Mouse (Mus musculus) hindbrain, postnatal 0 days (tissue): ENCODE measurements around the gene Vmn1r86. TPM values are rescaled to one million over a fixed set of nuclear protein-coding genes. Genes with fewer than 3 reads are reported as not detected.
"Not testable (repeated sequence)": the region's sequence is repeated elsewhere in the genome, so short reads cannot be mapped to it uniquely, and the experiment has no call there.

Source experiments
- ATAC-seq: fragments of 200-750 bp; cut with Nextera tagmentation; 2 replicates; pipeline ENCODE4 v1.8.0; 2017; ENCODE audit warnings: mild to moderate bottlenecking, moderate TSS enrichment, moderate library complexity
- DNase-seq: peaks from one replicate; pipeline ENCODE4 v3.0.0-alpha.2; 2015; ENCODE audit warnings: low spot score
- H3K27ac ChIP-seq: fragments of 300-500 bp; sonication (generic); 2 replicates; pipeline ENCODE4 v1.5.1; 2014; ENCODE audit warnings: mild to moderate bottlenecking
- H3K27me3 ChIP-seq: fragments of 300-500 bp; sonication (generic); 2 replicates; pipeline ENCODE4 v1.6.1; 2014; ENCODE audit warnings: low read length, mixed read lengths; ENCODE audit not compliant: insufficient read depth
- H3K36me3 ChIP-seq: fragments of 300-500 bp; sonication (generic); 2 replicates; pipeline ENCODE4 v1.6.1; 2014; ENCODE audit warnings: low read length, mixed read lengths; ENCODE audit not compliant: insufficient read depth
- H3K4me1 ChIP-seq: fragments of 300-500 bp; sonication (generic); 2 replicates; pipeline ENCODE4 v1.6.1; 2014; ENCODE audit warnings: antibody characterized with exemption, low read length, mixed read lengths; ENCODE audit not compliant: insufficient read depth
- H3K4me2 ChIP-seq: fragments of 300-500 bp; sonication (generic); 2 replicates; pipeline ENCODE4 v1.6.1; 2014; ENCODE audit warnings: low read depth, mild to moderate bottlenecking, low read length, moderate library complexity, mixed read lengths
- H3K4me3 ChIP-seq: fragments of 300-500 bp; sonication (generic); 2 replicates; pipeline ENCODE4 v1.5.1; 2014; ENCODE audit warnings: low read length
- H3K9ac ChIP-seq: fragments of 300-500 bp; sonication (generic); replicated peaks from 2 replicates; pipeline ENCODE4 v1.6.1; 2014; ENCODE audit warnings: mild to moderate bottlenecking, low read length, moderate library complexity, mixed read lengths
- H3K9me3 ChIP-seq: fragments of 300-500 bp; sonication (generic); 2 replicates; pipeline ENCODE4 v1.6.1; 2016; ENCODE audit warnings: low read length, mixed read lengths
- CTCF ChIP-seq: IDR thresholded peaks from 2 replicates; pipeline ENCODE4 v1.5.1; 2016; ENCODE audit warnings: antibody characterized with exemption, control low read depth, low read depth
- WGBS: fragments of 180-500 bp; shearing (Covaris S2); extraction: QIAGEN DNeasy Blood & Tissue Kit; methylation state at CpG from one replicate; pipeline ENCODE4 v1.1.7; 2014; 5-methylcytosine and 5-hydroxymethylcytosine counted together
- polyA plus RNA-seq: library from polyadenylated mRNA; unstranded; fragments of >200 nt; fragmentation: Nextera tagmentation; extraction: Ambion mirVana; gene quantifications from 2 replicates; pipeline ENCODE4 v1.2.1, GENCODE M21; 2015
- total RNA-seq: library from RNA; depleted of rRNA; stranded (reverse); fragments of >200 nt; gene quantifications from 2 replicates; pipeline ENCODE4 v1.2.3, GENCODE M21; 2014; rRNA removed

Vmn1r86 gene
- total RNA-seq: not detected in 2 replicates
- polyA plus RNA-seq: not detected in 2 replicates

DNA sequence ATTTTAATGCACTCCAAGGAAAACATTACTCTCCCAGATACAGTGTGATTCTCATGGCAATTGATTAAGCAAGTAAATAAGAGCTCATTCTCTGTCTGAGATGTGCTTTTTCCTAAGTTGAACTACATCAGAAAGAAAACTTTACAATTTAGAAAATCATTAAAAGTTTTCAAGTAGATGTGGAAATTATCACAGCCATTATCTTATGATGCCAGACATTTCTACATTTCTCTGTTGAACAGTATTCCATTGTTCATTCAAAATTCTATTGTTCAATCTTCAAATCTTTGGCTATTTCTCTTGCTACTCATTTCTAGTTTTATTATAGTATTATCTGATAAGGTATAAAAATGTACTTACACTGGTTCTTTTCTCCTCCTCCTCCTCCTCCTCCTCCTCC lies at the start of gene Vmn1r86:
Vmn1r86 (minus strand) TSS at position 101 of the 400 bp plus-strand sequence.
- ATAC-seq: no peak
- Histone ChIP-seq H3K4me1 (no peaks in the 10 kb centered on the region), H3K4me3 (no peak within 1 kb of the TSS), H3K36me3 (no peaks in the 10 kb centered on the region), H3K9me3 (no peaks in the 10 kb centered on the region), H3K9ac (no peak within 1 kb of the TSS), H3K4me2 (no peak within 1 kb of the TSS), H3K27ac (no peak within 1 kb of the TSS), H3K27me3 (no peaks in the 10 kb centered on the region)
- TF ChIP-seq CTCF: no peak
- DNase-seq: no peak

DNA sequence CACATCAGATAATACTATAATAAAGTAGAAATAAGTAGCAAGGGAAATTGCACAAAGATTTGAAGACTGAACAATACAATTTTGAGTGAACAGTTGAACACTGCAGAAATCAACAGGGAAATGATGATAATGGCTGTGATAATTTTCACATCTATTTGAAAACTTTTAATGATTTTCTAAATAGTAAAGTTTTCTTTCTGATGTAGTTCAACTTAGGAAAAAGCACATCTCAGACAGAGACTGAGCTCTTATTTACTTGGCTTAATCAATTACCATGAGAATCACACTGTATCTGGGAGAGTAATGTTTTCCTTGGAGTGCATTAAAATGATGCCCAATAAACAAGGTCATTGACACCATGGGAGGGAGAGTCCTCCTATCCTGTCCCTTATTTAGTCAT lies 39.6 kb upstream of the Vmn1r86 start, which contains the start of gene Vmn1r88:
Vmn1r88 (plus strand) TSS at position 301 of the 400 bp plus-strand sequence.
- TF ChIP-seq CTCF: no peak

DNA sequence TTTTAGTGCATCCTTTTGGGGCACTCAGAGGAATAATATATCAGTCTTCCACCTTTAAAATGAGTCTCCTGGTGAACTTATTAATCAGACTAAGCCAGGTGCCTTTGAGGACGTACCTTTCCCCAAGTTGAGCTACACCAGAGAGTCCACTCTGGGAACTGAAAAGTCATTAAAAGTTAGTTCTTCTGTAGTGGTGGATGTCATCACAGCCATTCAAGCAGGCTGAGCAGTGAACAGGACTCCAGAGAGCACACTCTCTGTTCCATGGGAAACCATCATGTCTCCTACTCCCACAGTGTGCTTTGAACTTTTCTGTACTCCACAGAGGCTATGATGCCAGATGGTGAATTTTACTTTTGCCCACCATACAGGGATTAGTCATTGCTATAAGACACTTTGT lies 20.3 kb upstream of the Vmn1r86 start, which contains the start of gene Vmn1r87:
Vmn1r87 (minus strand) TSS at position 101 of the 400 bp plus-strand sequence.
- DNase-seq: no peak
- ATAC-seq: no peak
- Histone ChIP-seq H3K9me3 (no peaks in the 10 kb centered on the region), H3K36me3 (no peaks in the 10 kb centered on the region), H3K4me3 (no peak within 1 kb of the TSS), H3K27ac (no peak within 1 kb of the TSS), H3K4me2 (no peak within 1 kb of the TSS), H3K9ac (no peak within 1 kb of the TSS), H3K27me3 (no peaks in the 10 kb centered on the region), H3K4me1 (no peaks in the 10 kb centered on the region)
- WGBS: 92% methylated on average over 1 of the region's 1 CpGs
- no peak for TF ChIP-seq CTCF

More for the DNA sequence above, 39.6 kb upstream of the Vmn1r86 start, which contains the start of gene Vmn1r88:
- no peaks in the 10 kb centered on the region for H3K9me3 ChIP-seq
- no peak within 1 kb of the TSS for H3K4me2 ChIP-seq
- H3K27ac ChIP-seq: no peak within 1 kb of the TSS
- H3K36me3 ChIP-seq: no peaks in the 10 kb centered on the region
- no peaks in the 10 kb centered on the region for H3K4me1 ChIP-seq
- H3K9ac ChIP-seq: no peak within 1 kb of the TSS
- no peak within 1 kb of the TSS for H3K4me3 ChIP-seq
- no peaks in the 10 kb centered on the region for H3K27me3 ChIP-seq
- ATAC-seq (no peak), DNase-seq (no peak)

DNA sequence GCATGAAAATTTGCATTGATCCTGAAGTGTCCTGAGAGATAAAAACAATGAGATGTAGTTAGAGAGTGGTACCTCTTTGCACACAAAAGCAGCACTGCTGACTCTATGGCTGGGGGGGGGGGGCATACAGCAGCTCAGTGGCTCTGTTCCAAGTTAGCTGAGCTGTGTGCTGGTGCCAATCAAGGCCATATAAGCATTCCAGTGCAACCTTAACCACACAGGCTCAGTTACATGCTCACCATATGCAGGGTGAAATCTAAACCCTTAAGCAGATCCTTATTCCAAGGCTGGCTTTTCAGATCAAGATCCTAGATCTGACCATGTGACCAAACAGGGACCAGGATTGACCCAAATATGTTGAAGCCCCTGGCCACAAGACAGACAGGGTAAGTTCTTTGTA lies 17.6 kb upstream of the Vmn1r86 start:
- no peak overlapping the region for H3K4me2 ChIP-seq
- no peak for DNase-seq
- no peaks in the 10 kb centered on the region for H3K36me3 ChIP-seq

DNA sequence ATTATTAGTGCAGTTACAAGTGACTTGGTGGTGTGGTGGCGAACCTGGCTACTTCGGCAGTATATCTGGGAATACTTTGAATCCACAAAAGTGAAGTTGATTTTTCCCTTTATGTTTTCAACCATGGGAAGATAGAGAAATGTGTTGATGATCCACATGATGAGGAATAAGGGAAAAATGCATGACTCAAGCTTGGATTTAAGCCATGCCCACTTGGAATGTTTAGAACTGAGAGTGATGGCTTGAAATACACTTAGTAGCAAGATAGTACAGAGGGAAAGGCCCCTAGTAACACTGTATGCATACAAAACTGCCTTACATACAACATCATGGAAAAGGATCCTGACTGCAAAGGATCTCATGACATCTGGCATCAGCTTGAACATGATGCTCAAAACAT lies 12.1 kb upstream of the Vmn1r86 start:
- no peak overlapping the region for H3K9ac ChIP-seq
- H3K27me3 ChIP-seq: no peaks in the 10 kb centered on the region
- DNase-seq (no peak), ATAC-seq (no peak)
- TF ChIP-seq CTCF: no peak
- H3K4me1 ChIP-seq: no peaks in the 10 kb centered on the region
- 84% methylated on average over 2 of the region's 2 CpGs for WGBS
- no peak overlapping the region for H3K27ac ChIP-seq
- H3K9me3 ChIP-seq: no peaks in the 10 kb centered on the region
- H3K4me2 ChIP-seq: no peak overlapping the region
- no peaks in the 10 kb centered on the region for H3K36me3 ChIP-seq
- H3K4me3 ChIP-seq: no peak overlapping the region

More for the DNA sequence above, 17.6 kb upstream of the Vmn1r86 start:
- H3K27ac ChIP-seq: no peak overlapping the region
- H3K9me3 ChIP-seq: no peaks in the 10 kb centered on the region
- no peak for ATAC-seq
- no peak for TF ChIP-seq CTCF
- H3K27me3 ChIP-seq: no peaks in the 10 kb centered on the region
- H3K4me3 ChIP-seq: no peak overlapping the region
- no peak overlapping the region for H3K9ac ChIP-seq
- no peaks in the 10 kb centered on the region for H3K4me1 ChIP-seq

DNA sequence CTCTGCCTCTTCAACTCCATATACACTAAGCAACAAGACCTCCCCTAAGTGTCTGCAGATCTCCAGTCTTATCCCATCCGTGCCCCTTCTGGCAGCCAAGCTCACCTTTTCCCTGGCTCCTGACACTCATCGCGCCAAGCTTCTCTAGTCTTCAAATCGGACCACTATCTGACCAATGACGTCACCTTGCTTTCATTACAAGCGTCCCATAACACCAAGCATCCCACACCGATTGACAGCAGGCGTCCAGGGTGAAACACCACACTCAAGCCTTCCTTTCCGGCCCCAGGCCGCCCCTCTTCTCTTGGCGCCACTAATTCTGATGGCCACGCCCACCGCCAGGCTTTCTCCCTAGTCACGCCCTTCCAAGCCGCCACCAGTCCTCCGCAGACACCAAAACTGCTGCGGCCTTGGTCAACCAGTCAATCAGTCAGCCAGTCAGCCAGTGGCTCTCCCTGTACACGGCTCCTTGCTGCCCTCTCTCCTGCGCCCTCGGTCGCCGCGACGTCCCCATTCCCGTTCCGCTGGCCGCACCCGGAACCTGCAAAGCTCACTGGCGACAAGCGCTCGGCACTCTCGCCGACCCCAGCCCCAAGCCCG lies 3.9 kb upstream of the Vmn1r86 start:
- not testable (repeated sequence) for H3K9ac ChIP-seq, H3K4me1 ChIP-seq, H3K9me3 ChIP-seq, H3K36me3 ChIP-seq, H3K27me3 ChIP-seq, H3K27ac ChIP-seq, DNase-seq
- peak overlapping the region; percentile 36; the same call in 1 of the 2 replicates for H3K4me2 ChIP-seq
- H3K4me3 ChIP-seq: peak overlapping the region; percentile 21
- WGBS: 0% methylated on average over 13 of the region's 34 CpGs
- ATAC-seq: peak; percentile 93

DNA sequence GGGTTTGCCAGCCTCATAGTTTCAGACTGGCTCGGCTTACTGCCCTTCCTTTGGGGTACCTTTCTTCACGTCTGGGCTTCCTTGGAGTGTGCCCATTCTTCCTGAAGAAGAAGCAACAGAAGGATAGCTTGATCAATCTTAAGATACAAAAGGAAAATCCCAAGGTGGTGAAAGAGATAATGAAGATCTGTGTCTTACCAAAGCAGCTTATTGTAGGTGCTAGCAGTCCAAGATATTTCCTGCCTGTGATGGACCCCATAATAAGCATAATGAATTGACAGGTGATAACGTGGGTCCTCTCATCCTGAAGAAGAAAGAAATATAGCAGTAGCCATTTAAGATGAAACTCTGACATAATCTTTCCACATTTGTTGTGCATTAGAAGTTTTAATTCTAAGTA lies 24.6 kb downstream of the Vmn1r86 start, which contains the start of gene Vmn1r85:
Vmn1r85 (minus strand) TSS at position 101 of the 400 bp plus-strand sequence.
- TF ChIP-seq CTCF: no peak
- Histone ChIP-seq H3K36me3 (no peaks in the 10 kb centered on the region), H3K27ac (no peak within 1 kb of the TSS), H3K4me3 (no peak within 1 kb of the TSS), H3K9me3 (no peaks in the 10 kb centered on the region), H3K9ac (no peak within 1 kb of the TSS), H3K4me1 (no peaks in the 10 kb centered on the region), H3K27me3 (no peaks in the 10 kb centered on the region), H3K4me2 (no peak within 1 kb of the TSS)
- 52% methylated on average over 3 of the region's 3 CpGs for WGBS
- DNase-seq (no peak), ATAC-seq (no peak)
